Mouse (Mus musculus) MEL (cell line): ENCODE data around the gene Txnrd2. TPM values are rescaled to one million over a fixed set of nuclear protein-coding genes. Genes with fewer than 3 reads are reported as not detected.

Experiments used
- DNase-seq: peaks from one replicate; pipeline ENCODE4 v3.0.0; 2011; ENCODE audit warnings: low read depth, low spot score
- H3K27ac ChIP-seq: 2 replicates; pipeline ENCODE4 v1.5.1; 2012; ENCODE audit warnings: low read depth, mild to moderate bottlenecking, control low read depth, low read length, moderate library complexity; ENCODE audit not compliant: control insufficient read depth
- H3K27me3 ChIP-seq, 2 experiments: fragments of 150-350 bp in 1 of 2; sonication (generic) in 1 of 2; 2 replicates each; pipeline ENCODE4 v1.6.1; 2012; ENCODE audit warnings: low read length in 2 of 2, mild to moderate bottlenecking in 2 of 2, improper control_type of control experiment in 1 of 2, moderate library complexity in 1 of 2; ENCODE audit not compliant: insufficient read depth in 2 of 2, control insufficient read depth in 1 of 2
- H3K36me3 ChIP-seq, 2 experiments: 2 replicates each; pipeline ENCODE4 v1.6.1; 2012 to 2014; ENCODE audit warnings: low read length in 2 of 2, improper control_type of control experiment in 1 of 2, inconsistent platforms in 1 of 2, mild to moderate bottlenecking in 1 of 2; ENCODE audit not compliant: insufficient read depth in 2 of 2, control insufficient read depth in 1 of 2
- H3K4me1 ChIP-seq, 2 experiments: fragments of 150-350 bp in 1 of 2; sonication (generic) in 1 of 2; 2 replicates each; pipeline ENCODE4 v1.6.1; 2012; ENCODE audit warnings: low read length in 2 of 2, improper control_type of control experiment in 1 of 2, mild to moderate bottlenecking in 1 of 2; ENCODE audit not compliant: insufficient read depth in 2 of 2, control insufficient read depth in 1 of 2
- H3K4me3 ChIP-seq, 2 experiments: fragments of 150-350 bp in 1 of 2; sonication (generic) in 1 of 2; 2 replicates each; pipeline ENCODE4 v1.5.1; 2012; ENCODE audit warnings: low read depth in 2 of 2, low read length in 2 of 2, mild to moderate bottlenecking in 2 of 2, moderate library complexity in 2 of 2, control low read depth in 1 of 2, improper control_type of control experiment in 1 of 2; ENCODE audit not compliant: control insufficient read depth in 1 of 2, insufficient read depth in 1 of 2
- H3K79me2 ChIP-seq: 2 replicates; pipeline ENCODE4 v1.6.1; 2012; ENCODE audit warnings: mild to moderate bottlenecking, low read length, moderate library complexity; ENCODE audit not compliant: control insufficient read depth, poor library complexity, insufficient read depth
- H3K9ac ChIP-seq: 2 replicates; pipeline ENCODE4 v1.6.1; 2012; ENCODE audit warnings: low read depth, mild to moderate bottlenecking, control low read depth, low read length, moderate library complexity; ENCODE audit not compliant: control insufficient read depth, poor library complexity, severe bottlenecking
- H3K9me3 ChIP-seq: fragments of 150-350 bp; sonication (generic); replicated peaks from 2 replicates; pipeline ENCODE4 v1.6.1; 2012; ENCODE audit warnings: mild to moderate bottlenecking, low read length, improper control_type of control experiment, moderate library complexity; ENCODE audit not compliant: insufficient read depth
- BHLHE40 ChIP-seq: IDR thresholded peaks from 2 replicates; pipeline ENCODE4 v1.6.1; 2012; ENCODE audit warnings: low read depth, mild to moderate bottlenecking, inconsistent platforms, low read length, improper control_type of control experiment, borderline replicate concordance
- CHD2 ChIP-seq: IDR thresholded peaks from 2 replicates; pipeline ENCODE4 v1.6.1; 2011; ENCODE audit warnings: low read length, improper control_type of control experiment
- CTCF ChIP-seq, 3 experiments: IDR thresholded peaks in 2 of 3; conservative IDR thresholded peaks in 1 of 3; 2 replicates each; pipeline ENCODE4 v1.5.1; 2011 to 2012; ENCODE audit warnings: low read length in 3 of 3, low read depth in 2 of 3, mild to moderate bottlenecking in 2 of 3, improper control_type of control experiment in 1 of 3, inconsistent platforms in 1 of 3, mixed read lengths in 1 of 3, moderate library complexity in 1 of 3; ENCODE audit not compliant: control insufficient read depth in 1 of 3, insufficient read depth in 1 of 3, poor library complexity in 1 of 3, severe bottlenecking in 1 of 3
- GATA1 ChIP-seq: IDR thresholded peaks from 2 replicates; pipeline ENCODE4 v1.6.1; 2011; ENCODE audit warnings: low read depth, low read length, improper control_type of control experiment
- JUND ChIP-seq: IDR thresholded peaks from 2 replicates; pipeline ENCODE4 v1.6.1; 2011; ENCODE audit warnings: low read depth, mild to moderate bottlenecking, improper control_type of control experiment, low read length
- MAFK ChIP-seq: IDR thresholded peaks from 2 replicates; pipeline ENCODE4 v1.6.1; 2011; ENCODE audit warnings: low read depth, mild to moderate bottlenecking, low read length, improper control_type of control experiment, borderline replicate concordance
- MEF2A ChIP-seq: IDR thresholded peaks from 2 replicates; pipeline ENCODE4 v1.6.1; 2014; ENCODE audit warnings: low read depth, mild to moderate bottlenecking, inconsistent platforms, low read length, improper control_type of control experiment; ENCODE audit not compliant: poor library complexity, insufficient replicate concordance, severe bottlenecking; ENCODE audit errors: extremely low read depth
- MXI1 ChIP-seq: IDR thresholded peaks from 2 replicates; pipeline ENCODE4 v1.6.1; 2011; ENCODE audit warnings: mild to moderate bottlenecking, low read depth, low read length, improper control_type of control experiment
- MYB ChIP-seq: IDR thresholded peaks from 2 replicates; pipeline ENCODE4 v1.6.1; 2011; ENCODE audit warnings: mild to moderate bottlenecking, low read depth, low read length, improper control_type of control experiment
- SMC3 ChIP-seq: IDR thresholded peaks from 2 replicates; pipeline ENCODE4 v1.6.1; 2011; ENCODE audit warnings: low read depth, low read length, improper control_type of control experiment
- TAL1 ChIP-seq: IDR thresholded peaks from 2 replicates; pipeline ENCODE4 v1.6.1; 2012; ENCODE audit warnings: mild to moderate bottlenecking, inconsistent platforms, low read length, moderate library complexity, mixed read lengths
- UBTF ChIP-seq: IDR thresholded peaks from 2 replicates; pipeline ENCODE4 v1.6.1; 2012; ENCODE audit warnings: low read depth, mild to moderate bottlenecking, inconsistent platforms, low read length, improper control_type of control experiment, moderate library complexity, borderline replicate concordance; ENCODE audit not compliant: insufficient read depth
- USF1 ChIP-seq: IDR thresholded peaks from 2 replicates; pipeline ENCODE4 v1.6.1; 2014; ENCODE audit warnings: low read depth, mild to moderate bottlenecking, inconsistent platforms, low read length, improper control_type of control experiment, moderate library complexity
- USF2 ChIP-seq, 2 experiments: IDR thresholded peaks; 2 replicates each; pipeline ENCODE4 v1.6.1; 2011 to 2012; ENCODE audit warnings: improper control_type of control experiment in 2 of 2, low read length in 2 of 2, borderline replicate concordance in 1 of 2, inconsistent platforms in 1 of 2, low read depth in 1 of 2, mild to moderate bottlenecking in 1 of 2; ENCODE audit not compliant: insufficient read depth in 1 of 2
- ZC3H11A ChIP-seq: IDR thresholded peaks from 2 replicates; pipeline ENCODE4 v1.6.1; 2012; ENCODE audit warnings: low read depth, mild to moderate bottlenecking, inconsistent platforms, low read length, improper control_type of control experiment
- ZKSCAN1 ChIP-seq: IDR thresholded peaks from 2 replicates; pipeline ENCODE4 v1.6.1; 2012; ENCODE audit warnings: low read depth, mild to moderate bottlenecking, inconsistent platforms, low read length, improper control_type of control experiment, moderate library complexity
- ZMIZ1 ChIP-seq: IDR thresholded peaks from 2 replicates; pipeline ENCODE4 v1.6.1; 2012; ENCODE audit warnings: low read depth, mild to moderate bottlenecking, inconsistent platforms, low read length, improper control_type of control experiment, moderate library complexity
- ZNF384 ChIP-seq: IDR thresholded peaks from 2 replicates; pipeline ENCODE4 v1.6.1; 2012; ENCODE audit warnings: low read depth, mild to moderate bottlenecking, inconsistent platforms, low read length, improper control_type of control experiment
- polyA plus RNA-seq, 2 experiments: library from polyadenylated mRNA; stranded (reverse) in 1 of 2; unstranded in 1 of 2; fragments of >175 nt in 1 of 2; fragments of >200 nt in 1 of 2; gene quantifications; 2 replicates each; pipeline versions ENCODE4 v1.2.1 to v1.2.4; 2012; ENCODE audit warnings: low replicate concordance in 2 of 2, low read depth in 1 of 2; ENCODE audit not compliant: insufficient read length in 2 of 2, insufficient read depth in 1 of 2, missing spikeins in 1 of 2
- total RNA-seq: library from RNA; depleted of rRNA; stranded (reverse); fragments of 300-350 nt; gene quantifications from 2 replicates; pipeline ENCODE4 v1.2.3, GENCODE M21; 2012

Txnrd2 gene
- total and polyA plus RNA-seq, 3 experiments, result 31.2 to 46.8 TPM; not detected in 1

DNA sequence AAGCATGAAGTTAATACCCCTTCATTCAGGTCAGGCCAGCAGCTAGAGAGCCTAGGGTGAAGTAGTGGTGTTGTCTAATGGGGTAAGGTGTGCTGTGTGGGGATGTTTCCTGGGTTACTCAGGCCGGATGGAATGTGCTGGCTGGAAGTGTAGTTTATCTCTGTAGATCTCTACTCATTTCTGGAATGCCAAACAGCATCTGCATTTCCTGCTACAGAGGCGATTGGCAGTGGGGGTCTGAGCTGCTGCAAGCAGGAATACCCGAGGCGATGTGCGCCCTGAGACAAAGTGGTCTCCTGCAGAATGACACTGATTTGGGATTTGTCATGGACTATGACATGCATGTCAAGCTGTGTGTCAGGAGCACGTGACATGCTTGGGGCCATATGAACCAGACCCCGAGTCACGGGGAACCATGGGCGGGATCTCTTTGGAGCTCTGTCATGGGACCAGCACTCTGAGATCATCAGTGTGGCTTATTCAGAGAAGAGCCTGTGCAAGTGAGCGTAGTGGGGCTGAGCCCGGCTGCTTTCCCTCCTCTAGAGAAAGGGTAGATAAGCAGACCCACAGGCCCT, 45.3 kb downstream of the Txnrd2 start:
- no peaks in the 10 kb centered on the region for H3K27me3 ChIP-seq
- TF ChIP-seq JUND (no peak), BHLHE40 (no peak)
- H3K9me3 ChIP-seq, result no peaks in the 10 kb centered on the region
- no peak overlapping the region for H3K4me3 ChIP-seq
- peaks cover 0 to 2% of the 10 kb centered on the region in 2 experiments; a peak in 1 of 4 replicates for H3K36me3 ChIP-seq
- no peak overlapping the region for H3K27ac ChIP-seq
- H3K4me1 ChIP-seq, result no peaks in the 10 kb centered on the region
- no peak for DNase-seq
- H3K79me2 ChIP-seq, result no peaks in the 10 kb centered on the region
- no peak overlapping the region for H3K9ac ChIP-seq

DNA sequence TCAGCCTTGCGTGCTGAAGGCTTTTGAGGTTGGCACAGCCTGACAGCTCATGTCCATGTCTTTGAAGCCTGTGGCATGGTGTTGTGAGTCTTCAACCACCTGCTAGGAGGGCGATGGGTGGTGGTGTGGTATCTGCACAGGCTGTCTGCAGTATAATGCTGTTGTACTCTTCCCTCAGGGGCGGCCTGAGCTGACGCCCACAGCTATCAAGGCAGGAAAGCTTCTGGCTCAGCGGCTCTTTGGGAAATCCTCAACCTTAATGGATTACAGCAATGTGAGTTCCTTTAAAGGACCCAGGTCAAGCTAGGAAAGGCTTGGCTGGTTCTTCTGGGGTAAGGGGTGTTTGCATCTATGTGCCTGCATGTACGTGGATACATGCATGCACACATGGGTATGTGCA, 45.8 kb downstream of the Txnrd2 start:
- DNase-seq, result no peak

DNA sequence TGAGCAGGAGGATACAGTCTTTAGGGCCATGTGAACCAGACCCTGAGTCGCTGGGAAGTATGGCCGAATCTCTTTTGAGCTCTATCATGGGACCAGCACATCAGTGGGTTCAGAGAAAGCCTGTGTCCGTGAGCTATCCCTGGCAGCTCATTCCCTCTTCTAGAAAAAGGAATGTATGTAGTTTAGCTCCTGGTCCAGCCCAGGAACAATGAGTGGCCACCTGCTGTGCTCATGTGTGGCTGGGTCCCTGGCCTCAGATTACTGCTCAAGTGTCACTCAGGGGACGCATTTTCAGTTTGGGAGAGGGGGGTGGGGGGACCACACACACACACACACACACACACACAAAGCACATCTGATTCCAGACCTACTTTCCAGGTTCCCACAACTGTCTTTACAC, 46.2 kb downstream of the Txnrd2 start:
- no peak overlapping the region for H3K9ac ChIP-seq
- no peaks in the 10 kb centered on the region for H3K27me3 ChIP-seq
- no peaks in the 10 kb centered on the region for H3K9me3 ChIP-seq
- TF ChIP-seq ZC3H11A (no peak), USF2 (IDR thresholded peaks at IDR 0.05; ENCODE audit: borderline replicate concordance in 1 of 2, insufficient read depth in 1 of 2, low read depth in 1 of 2, low read length in 2 of 2) (no peak), MYB (no peak), TAL1 (no peak)
- H3K36me3 ChIP-seq, result peaks cover 0 to 2% of the 10 kb centered on the region in 2 experiments; a peak in 1 of 4 replicates
- H3K4me1 ChIP-seq, result no peaks in the 10 kb centered on the region
- DNase-seq, result no peak
- H3K79me2 ChIP-seq, result no peaks in the 10 kb centered on the region
- H3K4me3 ChIP-seq, result no peak overlapping the region
- H3K27ac ChIP-seq, result no peak overlapping the region

More for the DNA sequence above, 45.8 kb downstream of the Txnrd2 start:
- Histone ChIP-seq H3K36me3 (peaks cover 0 to 2% of the 10 kb centered on the region in 2 experiments; a peak in 1 of 4 replicates), H3K79me2 (no peaks in the 10 kb centered on the region), H3K4me3 (no peak overlapping the region), H3K27ac (no peak overlapping the region), H3K27me3 (no peaks in the 10 kb centered on the region), H3K9me3 (no peaks in the 10 kb centered on the region), H3K4me1 (no peaks in the 10 kb centered on the region), H3K9ac (no peak overlapping the region)
- no peak for TF ChIP-seq JUND
- no peak for TF ChIP-seq UBTF

DNA sequence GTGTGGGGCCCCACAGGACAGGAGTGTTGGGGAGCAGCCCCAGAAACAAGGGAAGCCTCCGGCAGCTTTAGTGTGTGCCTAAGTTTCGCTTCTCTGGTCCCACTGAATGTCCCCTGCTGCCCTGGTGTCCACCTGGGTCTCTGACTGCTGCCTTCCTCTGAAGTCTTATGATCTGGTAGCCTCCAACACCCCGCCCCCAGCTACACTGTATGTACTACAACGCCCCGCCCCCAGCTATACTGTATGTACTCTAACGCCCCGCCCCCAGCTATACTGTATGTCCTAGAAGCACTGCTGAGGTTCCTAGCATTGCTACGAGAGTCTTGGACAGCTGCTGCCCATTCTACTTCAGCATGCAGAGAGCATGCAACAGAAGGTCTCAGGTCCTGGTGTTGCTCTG, 46.8 kb downstream of the Txnrd2 start:
- H3K27ac ChIP-seq, result no peak overlapping the region
- no peak for DNase-seq
- no peaks in the 10 kb centered on the region for H3K27me3 ChIP-seq
- H3K9me3 ChIP-seq, result no peaks in the 10 kb centered on the region
- H3K4me3 ChIP-seq, result no peak overlapping the region
- H3K4me1 ChIP-seq, result no peaks in the 10 kb centered on the region
- H3K36me3 ChIP-seq, result peaks cover 0 to 2% of the 10 kb centered on the region in 2 experiments; a peak in 1 of 4 replicates
- no peak overlapping the region for H3K9ac ChIP-seq
- H3K79me2 ChIP-seq, result no peaks in the 10 kb centered on the region
- TF ChIP-seq GATA1, result no peak
- no peak for TF ChIP-seq USF1
- TF ChIP-seq MXI1, result no peak
- no peak for TF ChIP-seq CTCF (IDR thresholded peaks at IDR 0.05 in 2 of 3, conservative IDR thresholded peaks at IDR 0.05 in 1 of 3; ENCODE audit: control insufficient read depth in 1 of 3, insufficient read depth in 1 of 3, low read depth in 2 of 3, low read length in 3 of 3, poor library complexity in 1 of 3, severe bottlenecking in 1 of 3)
- no peak for TF ChIP-seq UBTF
- no peak for TF ChIP-seq ZMIZ1
- TF ChIP-seq SMC3, result no peak
- no peak for TF ChIP-seq TAL1
- no peak for TF ChIP-seq ZNF384
- no peak for TF ChIP-seq ZC3H11A
- no peak for TF ChIP-seq JUND
- no peak for TF ChIP-seq MAFK
- TF ChIP-seq MEF2A, result no peak
- no peak for TF ChIP-seq ZKSCAN1
- no peak for TF ChIP-seq CHD2
